In the genomic region with DNA sequence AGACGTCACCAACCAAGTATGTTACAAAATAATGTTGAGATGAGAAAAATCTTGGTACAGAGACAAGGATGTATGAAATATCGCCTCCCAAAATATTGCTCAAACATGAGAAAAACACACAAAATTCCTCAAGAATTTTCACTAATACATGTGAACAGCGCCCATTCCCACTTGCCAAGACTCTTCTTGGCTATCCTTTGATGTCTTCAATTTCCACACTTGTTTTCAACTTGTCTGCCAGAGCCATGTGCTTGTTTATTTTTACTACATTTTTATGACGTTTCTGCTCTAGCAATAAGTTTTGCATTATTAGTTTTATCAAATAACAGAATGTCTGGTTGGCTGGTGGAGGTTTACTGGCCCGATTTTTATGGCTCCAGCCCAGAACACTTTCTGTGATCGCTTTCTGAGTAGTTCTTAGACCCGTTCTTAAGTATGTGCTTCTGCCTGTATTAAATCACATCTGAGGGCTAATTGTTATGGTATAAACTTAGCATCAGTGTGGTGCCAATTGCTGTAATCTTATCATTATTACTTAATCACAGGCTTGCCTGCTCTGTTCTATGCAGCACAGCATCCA, we compare ENCODE assay signal across 19 mouse cellular contexts.
DNase-seq lines count a peak whose midpoint lies in the region; ATAC-seq and TF ChIP-seq lines count a peak whose summit lies in the region.
"Had no signal": no experiment of that assay in that cellular context is flagged by ENCODE, and none has a peak within 500 bp of the region (broad histone marks: within the 10 kb centered on the region; RNA-seq: fewer than 3 reads in every experiment).

No protein-coding gene starts in this region.

- H3K27me3 ChIP-seq in forebrain, embryonic 16.5 days (replicated peaks; ENCODE audit: control insufficient read depth, insufficient read depth, low read length), result no peaks in the 10 kb centered on the region
- H3K27me3 ChIP-seq in forebrain, embryonic 10.5 days (ENCODE audit: poor library complexity, severe bottlenecking), result no peaks in the 10 kb centered on the region
- H3K27me3 ChIP-seq in lung, embryonic 15.5 days, result no peaks in the 10 kb centered on the region
- H3K27me3 ChIP-seq in cerebellum, adult 2 months (ENCODE audit: control insufficient read depth, insufficient read depth, low read length), result no peaks in the 10 kb centered on the region; the same call in 1 of the 2 replicates
- H3K27me3 ChIP-seq: heart, embryonic 13.5 days; hindbrain, embryonic 12.5 days; Patski had no signal

- no peak for TF ChIP-seq POLR2A in lung, adult 2 months (IDR thresholded peaks at IDR 0.05; ENCODE audit: borderline replicate concordance, extremely low read depth, low read depth, low read length)
- TF ChIP-seq POLR2A in cerebellum, adult 2 months (IDR thresholded peaks at IDR 0.05; ENCODE audit: borderline replicate concordance, insufficient read depth, low read length), result no peak

- 64% methylated on average over 7 of the region's 7 CpGs for WGBS in forebrain, embryonic 16.5 days
- WGBS in forebrain, embryonic 10.5 days, result 92% methylated on average over 7 of the region's 7 CpGs
- WGBS in lung, embryonic 15.5 days, result 52% methylated on average over 7 of the region's 7 CpGs
- WGBS in lung, adult 2 months, result 59% methylated on average over 7 of the region's 7 CpGs
- 83% methylated on average over 7 of the region's 7 CpGs for WGBS in cerebellum, adult 2 months

- no peak overlapping the region for H3K4me2 ChIP-seq in forebrain, embryonic 16.5 days (ENCODE audit: low read length)
- H3K4me2 ChIP-seq in lung, embryonic 15.5 days, result no peak overlapping the region
- H3K4me2 ChIP-seq: heart, embryonic 13.5 days; hindbrain, embryonic 12.5 days had no signal

- H3K9ac ChIP-seq in forebrain, embryonic 16.5 days (replicated peaks; ENCODE audit: low read depth, low read length), result no peak overlapping the region
- H3K9ac ChIP-seq in lung, embryonic 15.5 days, result no peak overlapping the region
- H3K9ac ChIP-seq: heart, embryonic 13.5 days; hindbrain, embryonic 12.5 days had no signal

- DNase-seq in forebrain, embryonic 10.5 days (ENCODE audit: extremely low spot score, low spot score), result no peak
- no peak for DNase-seq in lung, adult 2 months
- peak; percentile 46 for DNase-seq in NIH3T3 (ENCODE audit: low read depth)
- peak; percentile 36 to 60 for DNase-seq in lung, postnatal 4 days
- no peak for DNase-seq in cerebellum, adult 2 months
- DNase-seq: adrenal gland, postnatal 14 days; cerebellum, adult 18-20 months; cerebellum, postnatal 10 days; gastrocnemius, postnatal 36 days; heart, adult 11 months; heart, postnatal 4 days had no signal

- H3K4me3 ChIP-seq in forebrain, embryonic 16.5 days (replicated peaks; ENCODE audit: low read length), result no peak overlapping the region
- no peak overlapping the region for H3K4me3 ChIP-seq in forebrain, embryonic 10.5 days
- H3K4me3 ChIP-seq in lung, embryonic 15.5 days, result no peak overlapping the region
- no peak overlapping the region for H3K4me3 ChIP-seq in lung, adult 2 months (replicated peaks; ENCODE audit: extremely low read depth, low read depth, low read length)
- no peak overlapping the region for H3K4me3 ChIP-seq in cerebellum, adult 2 months (replicated peaks; ENCODE audit: insufficient read depth, low read depth, low read length)
- H3K4me3 ChIP-seq: embryonic facial prominence, embryonic 10.5 days; heart, embryonic 13.5 days; hindbrain, embryonic 12.5 days had no signal

- no peaks in the 10 kb centered on the region for H3K36me3 ChIP-seq in forebrain, embryonic 16.5 days (ENCODE audit: control insufficient read depth, insufficient read depth)
- no peaks in the 10 kb centered on the region for H3K36me3 ChIP-seq in forebrain, embryonic 10.5 days (replicated peaks)
- no peaks in the 10 kb centered on the region for H3K36me3 ChIP-seq in lung, embryonic 15.5 days
- H3K36me3 ChIP-seq: embryonic facial prominence, embryonic 10.5 days; heart, embryonic 13.5 days; hindbrain, embryonic 12.5 days had no signal

- no peak for TF ChIP-seq CTCF in lung, adult 2 months (IDR thresholded peaks at IDR 0.05; ENCODE audit: insufficient read depth, low read length)
- TF ChIP-seq CTCF in cerebellum, adult 2 months (IDR thresholded peaks at IDR 0.05; ENCODE audit: borderline replicate concordance, insufficient read depth, low read depth, low read length), result no peak

- no peak overlapping the region for H3K27ac ChIP-seq in forebrain, embryonic 16.5 days (ENCODE audit: low read length)
- no peak overlapping the region for H3K27ac ChIP-seq in forebrain, embryonic 10.5 days
- H3K27ac ChIP-seq in lung, embryonic 15.5 days, result no peak overlapping the region
- no peak overlapping the region for H3K27ac ChIP-seq in cerebellum, adult 2 months (ENCODE audit: insufficient read depth, low read length)
- H3K27ac ChIP-seq: embryonic facial prominence, embryonic 10.5 days; hindbrain, embryonic 12.5 days had no signal

- peaks cover 35% of the 10 kb centered on the region for H3K4me1 ChIP-seq in forebrain, embryonic 16.5 days (replicated peaks; ENCODE audit: control insufficient read depth, insufficient read depth, low read length)
- peaks cover 23% of the 10 kb centered on the region for H3K4me1 ChIP-seq in forebrain, embryonic 10.5 days
- H3K4me1 ChIP-seq in lung, embryonic 15.5 days, result peaks cover 12% of the 10 kb centered on the region
- no peaks in the 10 kb centered on the region for H3K4me1 ChIP-seq in lung, adult 2 months (ENCODE audit: control insufficient read depth, insufficient read depth, low read length)
- no peaks in the 10 kb centered on the region for H3K4me1 ChIP-seq in cerebellum, adult 2 months (ENCODE audit: control insufficient read depth, insufficient read depth, low read length)

- peak; percentile 47 for ATAC-seq in forebrain, embryonic 16.5 days
- peak; percentile 35; the same call in 1 of the 2 replicates for ATAC-seq in lung, embryonic 15.5 days (ENCODE audit: borderline replicate concordance, extremely low read depth, low FRiP score, low TSS enrichment)
- ATAC-seq: activated CD4-positive, CD25-positive, alpha-beta regulatory T cell, adult 4 months; hindbrain, embryonic 16.5 days; Patski had no signal

- H3K9me3 ChIP-seq in forebrain, embryonic 16.5 days (ENCODE audit: control insufficient read depth, low read length), result no peaks in the 10 kb centered on the region
- no peaks in the 10 kb centered on the region for H3K9me3 ChIP-seq in forebrain, embryonic 10.5 days
- H3K9me3 ChIP-seq in lung, embryonic 15.5 days, result no peaks in the 10 kb centered on the region
- H3K9me3 ChIP-seq: embryonic facial prominence, embryonic 10.5 days; heart, embryonic 13.5 days; hindbrain, embryonic 12.5 days had no signal

Comparison
In these comparisons a context has a peak if more than half of its experiments do, and no peak if none do; other contexts are left out.
1. DNase-seq: peak in NIH3T3 (single experiment) and lung, postnatal 4 days (2 of 2); none in forebrain, embryonic 10.5 days (single experiment), lung, adult 2 months (single experiment) and cerebellum, adult 2 months (0 of 2).